Mouse (Mus musculus) ES-E14 (cell line): ENCODE results near the gene Gdnf. TPM values are rescaled to one million over a fixed set of nuclear protein-coding genes. Genes with fewer than 3 reads are reported as not detected.

Experiments
- DNase-seq: peaks from one replicate; pipeline ENCODE4 v3.0.0-alpha.2; 2013; ENCODE audit warnings: low read depth, low spot score
- H3K27ac ChIP-seq: 2 replicates; pipeline ENCODE4 v1.5.1; 2012; ENCODE audit warnings: low read depth, mild to moderate bottlenecking, low read length, moderate library complexity, mixed read lengths; ENCODE audit not compliant: poor library complexity, insufficient read depth, severe bottlenecking
- H3K36me3 ChIP-seq: 2 replicates; pipeline ENCODE4 v1.6.1; 2012; ENCODE audit warnings: mild to moderate bottlenecking, low read length, moderate library complexity, mixed read lengths; ENCODE audit not compliant: control insufficient read depth, poor library complexity, insufficient read depth, severe bottlenecking
- H3K4me1 ChIP-seq, 2 experiments: fragments of 150-350 bp in 1 of 2; sonication (generic) in 1 of 2; 2 replicates each; pipeline ENCODE4 v1.6.1; 2012; ENCODE audit warnings: low read length in 2 of 2, mild to moderate bottlenecking in 1 of 2, mixed read lengths in 1 of 2; ENCODE audit not compliant: control insufficient read depth in 2 of 2, insufficient read depth in 2 of 2, poor library complexity in 1 of 2
- H3K4me3 ChIP-seq, 2 experiments: fragments of 150-350 bp in 1 of 2; sonication (generic) in 1 of 2; 2 replicates each; pipeline ENCODE4 v1.5.1; 2012; ENCODE audit warnings: low read length in 2 of 2, low read depth in 1 of 2, mild to moderate bottlenecking in 1 of 2, mixed read lengths in 1 of 2; ENCODE audit not compliant: insufficient read depth in 1 of 2, poor library complexity in 1 of 2, severe bottlenecking in 1 of 2
- H3K9ac ChIP-seq: 2 replicates; pipeline ENCODE4 v1.6.1; 2012; ENCODE audit warnings: low read depth, mild to moderate bottlenecking, low read length, mixed read lengths; ENCODE audit not compliant: poor library complexity, insufficient read depth, severe bottlenecking
- H3K9me3 ChIP-seq: fragments of 150-350 bp; sonication (generic); 2 replicates; pipeline ENCODE4 v1.6.1; 2012; ENCODE audit warnings: low read depth, mild to moderate bottlenecking, low read length; ENCODE audit not compliant: control insufficient read depth, insufficient read depth
- CHD2 ChIP-seq: IDR thresholded peaks from 2 replicates; pipeline ENCODE4 v1.6.1; 2014; ENCODE audit warnings: mild to moderate bottlenecking, low read depth, low read length, inconsistent platforms
- HCFC1 ChIP-seq: IDR thresholded peaks from 2 replicates; pipeline ENCODE4 v1.6.1; 2012; ENCODE audit warnings: low read length, inconsistent platforms, borderline replicate concordance; ENCODE audit not compliant: insufficient read depth
- MAFK ChIP-seq: IDR thresholded peaks from 2 replicates; pipeline ENCODE4 v1.6.1; 2014; ENCODE audit warnings: mild to moderate bottlenecking, low read depth, low read length, inconsistent platforms; ENCODE audit not compliant: insufficient read depth
- ZC3H11A ChIP-seq: IDR thresholded peaks from 2 replicates; pipeline ENCODE4 v1.6.1; 2012; ENCODE audit warnings: low read depth, mild to moderate bottlenecking, inconsistent platforms, low read length, borderline replicate concordance
- ZNF384 ChIP-seq: IDR thresholded peaks from 2 replicates; pipeline ENCODE4 v1.6.1; 2012; ENCODE audit warnings: low read depth, low read length, inconsistent platforms
- in situ Hi-C, 2 experiments: fragments of 600-800 bp; cut with MboI; formaldehyde crosslinking; loops; one replicate each; pipeline ENCODE4 v1.15.1; 2025; ENCODE audit warnings: low sequenced_read_pairs in 2 of 2, inconsistent platforms in 1 of 2; ENCODE audit not compliant: unreplicated experiment in 2 of 2
- total RNA-seq: library from RNA; depleted of rRNA; stranded (reverse); fragments of 300-350 nt; gene quantifications from 2 replicates; pipeline ENCODE4 v1.2.3, GENCODE M21; 2012

Gdnf gene
- total RNA-seq, 1 experiment = 1.4 TPM

DNA sequence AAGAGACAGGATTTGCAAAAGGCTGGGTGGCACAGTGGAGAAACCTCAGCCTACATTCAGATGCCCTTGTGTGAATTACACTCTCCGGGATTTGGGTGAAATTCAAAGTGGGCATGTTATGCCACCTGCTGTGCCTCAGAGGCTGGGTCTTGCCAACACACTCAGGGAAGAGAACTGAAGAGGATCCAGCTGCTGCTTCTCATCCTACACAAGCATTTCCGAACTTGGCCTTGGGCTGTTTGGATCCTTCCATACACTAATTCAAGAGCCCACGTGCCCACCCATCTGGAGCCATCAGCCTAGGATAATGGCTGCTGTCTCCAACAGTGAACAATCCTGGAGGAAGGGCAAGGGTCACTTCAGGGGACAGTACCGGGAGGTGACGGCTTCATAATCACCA, 52.7 kb downstream of the Gdnf start:
- no peak for DNase-seq
- Histone ChIP-seq H3K9me3 (no peaks in the 10 kb centered on the region), H3K27ac (no peak overlapping the region), H3K4me3 (no peak overlapping the region), H3K4me1 (no peaks in the 10 kb centered on the region), H3K9ac (no peak overlapping the region), H3K36me3 (no peaks in the 10 kb centered on the region)
- in situ Hi-C loops = no loop called here
- TF ChIP-seq CHD2 = no peak
- TF ChIP-seq ZNF384 = no peak
- TF ChIP-seq HCFC1 = no peak
- no peak for TF ChIP-seq ZC3H11A
- no peak for TF ChIP-seq MAFK

DNA sequence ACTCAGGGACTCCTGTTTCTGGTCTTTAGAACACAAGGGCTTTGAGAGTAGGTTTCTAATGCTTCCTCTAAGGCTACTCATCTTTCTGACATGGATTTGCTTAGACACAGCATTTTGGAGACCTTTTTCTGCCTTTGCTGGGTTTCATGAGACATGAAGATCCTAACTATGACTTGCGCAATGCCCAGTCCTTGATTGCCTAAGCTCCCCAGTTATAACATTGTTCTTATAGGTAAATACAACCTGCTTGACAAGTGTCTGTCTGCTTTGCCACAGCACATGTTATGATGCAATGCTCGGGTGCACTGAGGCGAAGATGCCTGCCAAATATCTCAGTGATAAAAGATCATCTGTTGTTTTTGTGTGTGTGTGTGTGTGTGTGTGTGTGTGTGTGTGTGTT, 54.7 kb downstream of the Gdnf start:
- in situ Hi-C loops = no loop called here
- TF ChIP-seq ZNF384 = no peak
- no peak for TF ChIP-seq HCFC1
- TF ChIP-seq ZC3H11A = no peak
- no peak for TF ChIP-seq CHD2
- no peak for TF ChIP-seq MAFK
- no peak overlapping the region for H3K9ac ChIP-seq
- no peak overlapping the region for H3K27ac ChIP-seq
- no peaks in the 10 kb centered on the region for H3K4me1 ChIP-seq
- no peaks in the 10 kb centered on the region for H3K36me3 ChIP-seq
- no peak overlapping the region for H3K4me3 ChIP-seq
- H3K9me3 ChIP-seq = no peaks in the 10 kb centered on the region
- DNase-seq = no peak

DNA sequence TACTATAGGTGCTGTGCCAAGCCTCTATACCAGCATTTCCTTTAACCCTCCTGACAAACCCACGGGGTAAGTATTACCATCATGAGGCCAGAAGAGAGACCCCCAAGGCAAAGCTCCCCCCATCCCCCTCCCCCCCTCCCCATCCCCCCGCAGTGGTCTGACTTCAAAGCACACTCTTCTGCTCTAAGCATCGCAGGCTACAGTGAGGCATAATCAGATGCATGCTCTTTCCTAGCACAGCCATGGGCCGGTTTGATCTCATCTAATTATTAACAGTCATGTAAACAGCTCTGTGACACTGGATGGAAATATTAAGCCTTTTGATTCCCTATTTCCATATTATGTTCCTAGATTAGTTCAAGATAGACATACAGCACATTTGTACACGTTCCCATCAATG, 61.8 kb downstream of the Gdnf start:
- no peaks in the 10 kb centered on the region for H3K9me3 ChIP-seq
- no peak for TF ChIP-seq HCFC1
- TF ChIP-seq CHD2 = no peak
- TF ChIP-seq MAFK = no peak
- DNase-seq = no peak

DNA sequence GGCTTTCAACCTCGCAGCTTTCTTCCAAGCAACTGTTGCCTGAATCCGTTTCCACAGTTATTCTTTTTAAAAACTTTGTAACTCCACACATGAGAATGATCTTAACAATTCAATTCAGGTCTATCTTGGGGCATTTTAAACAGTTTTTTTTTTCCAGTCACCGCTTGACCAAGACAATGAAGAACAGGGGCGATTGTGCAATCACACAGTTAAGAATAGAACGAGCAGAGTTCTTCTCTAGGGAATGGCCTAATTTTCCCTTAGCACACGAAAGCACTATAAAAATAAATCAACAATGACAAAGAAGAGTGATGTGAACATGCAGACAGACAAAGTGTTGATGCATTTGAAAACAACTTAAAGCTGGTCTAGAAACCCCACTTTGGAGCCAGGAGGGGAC, 65.2 kb downstream of the Gdnf start:
- in situ Hi-C loops = no loop called here
- H3K9me3 ChIP-seq = no peaks in the 10 kb centered on the region
- H3K9ac ChIP-seq = no peak overlapping the region
- H3K36me3 ChIP-seq = no peaks in the 10 kb centered on the region
- H3K4me1 ChIP-seq = no peaks in the 10 kb centered on the region
- no peak overlapping the region for H3K27ac ChIP-seq
- no peak for DNase-seq
- TF ChIP-seq MAFK = no peak
- TF ChIP-seq HCFC1 = no peak
- TF ChIP-seq CHD2 = no peak
- no peak for TF ChIP-seq ZC3H11A
- H3K4me3 ChIP-seq = no peak overlapping the region

More for the DNA sequence above, 61.8 kb downstream of the Gdnf start:
- no peak overlapping the region for H3K27ac ChIP-seq
- in situ Hi-C loops = no loop called here
- H3K4me3 ChIP-seq = no peak overlapping the region
- H3K36me3 ChIP-seq = no peaks in the 10 kb centered on the region
- H3K9ac ChIP-seq = no peak overlapping the region
- H3K4me1 ChIP-seq = no peaks in the 10 kb centered on the region

DNA sequence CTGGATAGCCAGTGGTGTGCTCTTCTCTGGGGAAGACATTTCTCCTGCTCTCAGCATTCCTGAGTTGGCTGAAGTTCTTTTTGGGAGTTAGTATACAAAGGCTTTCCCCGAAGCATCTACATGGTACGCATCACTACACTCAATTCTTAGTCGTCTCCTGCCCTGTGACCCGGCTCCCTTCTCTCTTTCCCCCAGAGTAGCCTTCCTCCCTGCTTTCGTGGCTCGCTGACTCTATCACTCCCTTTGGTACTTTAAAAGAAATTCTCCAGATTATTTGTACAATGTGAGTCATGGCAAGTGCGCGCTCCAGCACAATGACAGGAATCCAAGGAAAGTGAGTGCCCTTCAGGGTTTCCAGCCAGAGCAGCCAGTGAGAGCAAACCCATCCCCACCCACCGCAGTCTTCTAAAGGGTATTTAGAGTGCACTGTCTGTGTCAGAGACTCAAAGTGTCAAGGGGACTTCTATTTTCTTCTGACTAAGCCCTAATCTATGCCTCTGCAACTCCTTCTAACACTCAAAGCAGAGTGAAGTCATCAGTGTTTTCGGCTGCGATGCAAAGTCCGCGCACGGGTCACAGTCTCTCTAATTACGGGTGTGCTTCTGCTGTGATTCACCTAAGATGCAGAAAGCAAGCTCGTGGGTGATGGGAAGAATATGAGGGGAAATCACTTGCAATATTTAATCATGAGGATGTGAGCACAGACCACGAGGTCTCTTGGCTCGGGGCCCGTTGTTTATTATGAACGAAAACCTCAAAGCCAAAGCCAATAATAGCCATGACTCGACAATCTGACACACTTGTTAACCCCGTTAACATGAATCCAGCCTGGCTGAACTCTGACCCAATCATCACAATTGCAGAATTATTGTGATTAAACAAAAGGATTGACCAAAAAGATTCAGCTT, 67.2 kb downstream of the Gdnf start:
- no peak for DNase-seq
- Histone ChIP-seq H3K9me3 (no peaks in the 10 kb centered on the region), H3K36me3 (peaks cover 2% of the 10 kb centered on the region; the same call in 1 of the 2 replicates), H3K27ac (no peak overlapping the region), H3K4me1 (no peaks in the 10 kb centered on the region), H3K9ac (no peak overlapping the region), H3K4me3 (no peak overlapping the region)
- TF ChIP-seq ZC3H11A (no peak), MAFK (no peak), ZNF384 (no peak), CHD2 (no peak), HCFC1 (no peak)
- in situ Hi-C loops = no loop called here
